Mouse (Mus musculus) midbrain, embryonic 10.5 days (tissue): ENCODE measurements around the gene Nfib. TPM values are rescaled to one million over a fixed set of nuclear protein-coding genes. Genes with fewer than 3 reads are reported as not detected.

Experiments used
- DNase-seq: peaks from one replicate; pipeline ENCODE4 v3.0.0-alpha.2; 2017; ENCODE audit warnings: low spot score
- H3K27ac ChIP-seq: fragments of 300-500 bp; sonication (generic); replicated peaks from 2 replicates; pipeline ENCODE4 v1.5.1; 2016; ENCODE audit warnings: mild to moderate bottlenecking
- H3K27me3 ChIP-seq: fragments of 300-500 bp; sonication (generic); 2 replicates; pipeline ENCODE4 v1.6.1; 2016; ENCODE audit warnings: low read depth, mild to moderate bottlenecking; ENCODE audit not compliant: poor library complexity, severe bottlenecking
- H3K36me3 ChIP-seq: fragments of 300-500 bp; sonication (generic); 2 replicates; pipeline ENCODE4 v1.6.1; 2016; ENCODE audit warnings: mild to moderate bottlenecking, moderate library complexity
- H3K4me1 ChIP-seq: fragments of 300-500 bp; sonication (generic); 2 replicates; pipeline ENCODE4 v1.6.1; 2016
- H3K4me3 ChIP-seq: fragments of 300-500 bp; sonication (generic); 2 replicates; pipeline ENCODE4 v1.5.1; 2016; ENCODE audit warnings: mild to moderate bottlenecking, moderate library complexity
- H3K9me3 ChIP-seq: fragments of 300-500 bp; sonication (generic); replicated peaks from 2 replicates; pipeline ENCODE4 v1.6.1; 2016; ENCODE audit warnings: mild to moderate bottlenecking
- WGBS: fragments of 180-500 bp; shearing (Covaris S2); methylation state at CpG from one replicate; pipeline ENCODE4 v1.1.7; 2016; 5-methylcytosine and 5-hydroxymethylcytosine counted together
- polyA plus RNA-seq: library from polyadenylated mRNA; unstranded; fragments of >200 nt; fragmentation: Nextera tagmentation; extraction: Ambion mirVana; gene quantifications from 2 replicates; pipeline ENCODE4 v1.2.1, GENCODE M21; 2016

Nfib gene
- polyA plus RNA-seq, 1 experiment from 2014 or later = 9.8 TPM

DNA sequence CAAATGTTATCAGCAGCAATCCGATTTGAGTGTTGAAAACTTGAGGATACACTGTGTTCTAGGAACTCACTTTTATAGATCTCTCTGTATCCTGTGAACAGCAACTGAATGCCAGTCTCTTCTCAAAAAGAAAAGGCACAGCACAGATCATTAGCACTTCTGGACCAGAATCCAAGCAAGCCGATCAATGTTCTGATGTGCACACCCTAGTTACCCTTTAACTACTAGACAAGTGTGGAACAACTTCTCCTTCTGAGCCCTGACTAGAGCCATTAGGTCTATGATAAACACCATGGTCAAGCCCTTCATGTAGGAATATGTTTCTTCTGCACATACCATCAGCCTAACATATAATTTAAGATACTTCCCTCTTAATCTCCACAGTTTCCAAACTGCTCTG lies 219.6 kb downstream of the Nfib start:
- Histone ChIP-seq H3K27ac (no peak overlapping the region), H3K4me1 (peaks cover 14% of the 10 kb centered on the region), H3K36me3 (peaks cover 18% of the 10 kb centered on the region), H3K4me3 (no peak overlapping the region), H3K27me3 (no peaks in the 10 kb centered on the region), H3K9me3 (0 out of 2 replicates have a peak, but pooled peaks cover 3% of the 10 kb centered on the region)
- DNase-seq = no peak
- WGBS = 88% methylated on average over 2 of the region's 2 CpGs

DNA sequence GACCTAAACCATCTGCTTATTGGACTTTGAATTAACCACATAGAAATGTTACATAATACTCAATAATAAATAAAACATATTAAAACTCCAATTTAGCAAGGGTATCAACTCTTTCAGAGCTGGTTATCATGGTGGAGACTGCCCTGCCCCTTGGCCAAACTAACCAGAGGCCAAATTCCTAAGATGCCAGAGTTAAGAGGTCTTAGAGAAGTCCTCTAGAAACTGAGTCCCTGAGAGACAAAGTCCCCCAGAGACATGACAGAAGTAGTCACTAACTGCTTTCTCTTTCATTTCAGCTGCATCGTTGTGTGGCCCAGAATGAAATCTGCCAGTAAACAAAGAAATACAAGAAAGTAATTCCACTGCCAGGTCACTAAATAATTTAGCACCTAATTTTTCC lies 221.7 kb downstream of the Nfib start:
- H3K36me3 ChIP-seq = peaks cover 18% of the 10 kb centered on the region
- H3K4me1 ChIP-seq = peaks cover 4% of the 10 kb centered on the region; the same call in 1 of the 2 replicates
- 0 out of 2 replicates have a peak, but pooled peaks cover 3% of the 10 kb centered on the region for H3K9me3 ChIP-seq
- no peaks in the 10 kb centered on the region for H3K27me3 ChIP-seq
- no peak overlapping the region for H3K4me3 ChIP-seq
- no peak overlapping the region for H3K27ac ChIP-seq
- WGBS = 69% methylated on average over 1 of the region's 1 CpGs
- no peak for DNase-seq

DNA sequence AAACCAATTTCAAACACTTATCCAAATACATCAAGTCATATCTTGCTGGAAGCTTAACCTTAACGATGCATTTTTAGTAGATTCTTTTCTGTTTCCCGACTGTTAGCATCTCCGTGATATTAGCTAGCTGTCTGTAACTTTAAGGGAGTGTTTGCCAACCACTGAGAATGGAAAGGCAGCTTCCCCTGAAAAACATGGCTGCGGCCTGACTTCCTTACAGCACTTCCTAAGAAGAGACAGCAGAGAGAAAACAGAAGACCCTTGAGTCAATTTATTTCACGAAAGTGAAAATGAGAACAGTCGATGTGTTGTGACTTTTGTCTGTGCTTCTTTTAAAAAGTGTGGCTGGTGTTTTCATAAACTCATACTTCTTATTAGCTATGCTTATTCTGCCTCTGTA lies 222.3 kb downstream of the Nfib start:
- Histone ChIP-seq H3K4me1 (peaks cover 4% of the 10 kb centered on the region; the same call in 1 of the 2 replicates), H3K36me3 (peaks cover 18% of the 10 kb centered on the region), H3K9me3 (0 out of 2 replicates have a peak, but pooled peaks cover 3% of the 10 kb centered on the region), H3K27me3 (no peaks in the 10 kb centered on the region), H3K4me3 (no peak overlapping the region), H3K27ac (no peak overlapping the region)
- DNase-seq = no peak
- WGBS = 77% methylated on average over 6 of the region's 6 CpGs

DNA sequence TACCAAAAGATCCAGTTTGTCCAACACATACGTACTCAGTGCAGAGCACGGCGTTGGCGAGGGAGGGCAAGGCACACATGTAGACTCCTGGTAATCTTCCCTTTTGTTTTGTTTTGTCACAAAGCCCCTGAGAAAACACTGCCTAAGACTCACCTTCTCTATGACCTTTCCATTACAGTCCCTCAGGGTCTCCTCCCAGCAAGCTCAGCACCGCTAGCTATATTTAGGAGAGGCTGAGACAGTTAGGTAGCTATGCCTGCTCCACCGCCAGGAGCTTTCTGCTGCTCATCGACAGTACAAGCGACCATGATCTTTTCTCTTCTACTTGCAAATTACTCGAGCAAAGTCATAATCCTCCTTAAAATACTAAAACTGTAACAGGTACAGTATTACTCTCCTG lies 224.9 kb downstream of the Nfib start:
- 78% methylated on average over 9 of the region's 9 CpGs for WGBS

DNA sequence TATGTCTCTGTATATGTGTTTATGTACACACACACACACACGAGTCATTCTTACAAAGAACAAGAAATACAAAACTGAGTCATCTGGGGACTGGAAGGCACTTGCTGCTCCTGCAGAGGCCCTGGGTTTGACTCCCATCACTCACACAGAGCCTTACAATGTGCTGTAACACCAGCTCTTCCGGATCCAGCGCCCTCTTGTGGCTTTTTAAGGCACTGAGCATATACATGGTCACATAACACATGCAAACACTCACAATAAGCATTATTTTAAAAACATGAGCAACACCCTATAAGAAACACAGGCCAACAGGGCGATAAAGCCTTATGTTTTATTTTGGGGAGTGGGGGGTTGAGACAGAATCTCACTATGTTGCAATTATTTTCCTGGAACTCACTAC lies 226.2 kb downstream of the Nfib start:
- Histone ChIP-seq H3K27ac (no peak overlapping the region), H3K9me3 (no peaks in the 10 kb centered on the region), H3K4me1 (peaks cover 4% of the 10 kb centered on the region; the same call in 1 of the 2 replicates), H3K27me3 (no peaks in the 10 kb centered on the region), H3K36me3 (no peaks in the 10 kb centered on the region), H3K4me3 (no peak overlapping the region)
- 63% methylated on average over 4 of the region's 4 CpGs for WGBS
- DNase-seq = no peak

More for the DNA sequence above, 224.9 kb downstream of the Nfib start:
- Histone ChIP-seq H3K9me3 (no peaks in the 10 kb centered on the region), H3K27ac (no peak overlapping the region), H3K4me1 (peaks cover 4% of the 10 kb centered on the region; the same call in 1 of the 2 replicates), H3K36me3 (no peaks in the 10 kb centered on the region), H3K27me3 (no peaks in the 10 kb centered on the region), H3K4me3 (no peak overlapping the region)
- no peak for DNase-seq

DNA sequence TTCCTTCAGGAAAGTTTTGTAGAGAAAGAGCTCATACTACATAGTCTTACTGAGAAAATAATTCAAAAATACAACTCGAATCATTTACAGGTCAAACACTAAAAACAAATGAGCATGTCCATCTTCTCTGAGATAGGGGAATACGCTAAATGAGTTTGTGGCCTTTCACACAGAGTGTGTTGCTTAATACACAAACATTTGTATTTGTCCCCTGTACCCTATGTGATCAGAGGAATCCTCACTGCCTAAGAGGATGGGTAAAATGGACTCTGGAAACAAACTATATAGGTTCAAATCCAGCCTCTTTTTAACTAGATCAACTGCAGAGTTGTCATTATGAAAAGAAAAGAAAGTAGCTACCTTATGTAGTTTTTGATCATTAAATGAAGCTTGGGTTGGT lies 227.8 kb downstream of the Nfib start:
- H3K9me3 ChIP-seq = no peaks in the 10 kb centered on the region
- no peaks in the 10 kb centered on the region for H3K27me3 ChIP-seq
- no peaks in the 10 kb centered on the region for H3K4me1 ChIP-seq
- H3K36me3 ChIP-seq = no peaks in the 10 kb centered on the region
- H3K27ac ChIP-seq = no peak overlapping the region
- no peak overlapping the region for H3K4me3 ChIP-seq
- 88% methylated on average over 2 of the region's 2 CpGs for WGBS
- no peak for DNase-seq

DNA sequence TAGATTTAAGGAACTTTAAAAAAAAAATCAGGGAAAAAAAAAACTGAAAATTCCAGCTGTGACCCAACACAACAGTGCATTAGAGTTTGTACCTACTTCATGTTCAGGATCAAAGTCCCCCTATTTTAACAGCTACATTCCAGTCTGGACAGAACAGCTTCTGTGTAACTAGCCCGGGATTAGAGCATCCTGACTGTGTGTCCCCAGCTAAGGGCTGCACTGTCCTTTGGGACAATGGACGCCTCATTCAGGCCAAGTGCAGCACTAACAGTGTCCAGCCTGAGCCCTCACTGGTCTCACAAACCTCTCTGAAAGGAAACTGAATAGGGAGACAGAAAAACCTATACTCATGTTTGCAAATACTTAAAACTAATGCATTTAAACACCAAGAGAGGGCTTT lies 229.1 kb downstream of the Nfib start:
- WGBS = 48% methylated on average over 2 of the region's 2 CpGs
- Histone ChIP-seq H3K27me3 (no peaks in the 10 kb centered on the region), H3K4me1 (no peaks in the 10 kb centered on the region), H3K27ac (no peak overlapping the region), H3K4me3 (no peak overlapping the region), H3K36me3 (no peaks in the 10 kb centered on the region), H3K9me3 (no peaks in the 10 kb centered on the region)
- DNase-seq = no peak

DNA sequence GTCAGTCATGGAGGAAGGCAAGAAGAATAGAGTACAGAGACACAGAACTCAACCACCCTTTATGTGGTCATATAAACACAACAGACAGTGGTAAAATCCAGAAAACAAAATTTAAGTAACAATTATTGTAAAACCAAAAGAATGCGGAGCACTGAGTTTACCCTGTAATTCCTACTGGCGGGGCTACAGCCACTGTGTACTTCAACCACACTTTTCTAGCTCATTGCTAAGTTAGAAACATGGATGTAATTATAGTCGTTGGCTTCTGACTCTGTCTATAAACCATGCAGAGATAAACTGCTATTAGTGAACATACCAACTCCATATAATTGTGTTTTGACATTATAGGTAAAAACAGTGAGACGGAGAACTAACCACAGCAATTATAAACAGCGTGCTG lies 231.2 kb downstream of the Nfib start:
- Histone ChIP-seq H3K27me3 (no peaks in the 10 kb centered on the region), H3K36me3 (no peaks in the 10 kb centered on the region), H3K27ac (no peak overlapping the region), H3K4me3 (no peak overlapping the region), H3K4me1 (no peaks in the 10 kb centered on the region), H3K9me3 (no peaks in the 10 kb centered on the region)
- 91% methylated on average over 5 of the region's 5 CpGs for WGBS
- DNase-seq = no peak

DNA sequence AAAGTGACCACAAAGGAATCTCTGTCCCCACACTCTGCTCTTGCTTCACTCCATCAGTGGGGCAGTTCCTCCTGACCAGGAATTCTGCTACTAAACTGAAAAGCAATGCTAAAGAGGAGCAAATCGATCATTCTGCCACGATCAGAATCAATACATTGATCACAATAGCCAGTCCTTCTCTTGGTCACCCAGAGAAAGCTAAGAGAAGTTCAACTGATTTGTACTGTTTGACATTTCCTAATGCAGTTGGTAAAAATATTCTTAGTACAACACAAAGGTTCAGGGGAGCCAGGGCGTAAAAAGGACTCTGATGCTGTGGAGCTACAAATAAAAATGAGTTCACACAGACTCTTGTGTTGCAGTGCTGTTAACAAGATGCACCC lies 234.6 kb downstream of the Nfib start:
- Histone ChIP-seq H3K27ac (no peak overlapping the region), H3K4me3 (no peak overlapping the region), H3K36me3 (no peaks in the 10 kb centered on the region), H3K27me3 (no peaks in the 10 kb centered on the region), H3K9me3 (no peaks in the 10 kb centered on the region), H3K4me1 (peaks cover 8% of the 10 kb centered on the region)
- no peak for DNase-seq
- 90% methylated on average over 3 of the region's 3 CpGs for WGBS

DNA sequence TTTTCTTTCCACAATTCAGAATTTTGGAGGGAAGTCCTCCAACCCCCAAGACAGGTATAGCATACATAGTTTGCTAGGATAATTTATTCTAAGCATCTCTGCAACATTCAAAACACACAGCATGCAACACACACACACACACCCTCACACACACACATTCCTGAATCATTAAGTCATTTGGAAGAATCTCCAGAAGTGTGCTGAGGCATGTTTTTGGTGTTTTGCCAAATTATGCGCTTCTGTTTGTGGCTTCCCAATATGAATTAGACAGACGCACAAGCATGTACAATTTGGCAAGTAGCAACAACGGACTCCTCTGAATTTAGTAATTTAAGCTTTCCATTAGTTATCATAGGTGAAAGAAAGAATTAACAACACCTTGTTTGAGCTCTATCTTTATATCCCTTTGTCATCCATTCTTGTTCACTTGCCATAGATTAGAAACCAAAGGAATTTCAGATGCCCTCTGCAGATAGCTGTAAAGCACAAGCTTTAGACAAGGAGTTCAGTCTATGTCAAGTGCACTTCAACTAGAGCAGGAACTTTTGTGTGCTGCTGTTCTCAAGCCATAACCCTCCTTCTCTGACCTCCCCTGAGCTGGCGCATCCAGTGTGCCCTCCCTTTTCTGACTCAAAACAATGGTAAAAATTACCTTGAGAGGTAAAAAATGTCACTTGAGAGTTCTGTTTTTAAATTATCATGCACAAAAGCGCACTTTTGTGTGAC lies 235.2 kb downstream of the Nfib start:
- peaks cover 13% of the 10 kb centered on the region for H3K4me1 ChIP-seq
- WGBS = 93% methylated on average over 5 of the region's 5 CpGs
- no peaks in the 10 kb centered on the region for H3K27me3 ChIP-seq
- DNase-seq = no peak
- H3K9me3 ChIP-seq = no peaks in the 10 kb centered on the region
- H3K4me3 ChIP-seq = no peak overlapping the region
- no peaks in the 10 kb centered on the region for H3K36me3 ChIP-seq
- H3K27ac ChIP-seq = no peak overlapping the region

DNA sequence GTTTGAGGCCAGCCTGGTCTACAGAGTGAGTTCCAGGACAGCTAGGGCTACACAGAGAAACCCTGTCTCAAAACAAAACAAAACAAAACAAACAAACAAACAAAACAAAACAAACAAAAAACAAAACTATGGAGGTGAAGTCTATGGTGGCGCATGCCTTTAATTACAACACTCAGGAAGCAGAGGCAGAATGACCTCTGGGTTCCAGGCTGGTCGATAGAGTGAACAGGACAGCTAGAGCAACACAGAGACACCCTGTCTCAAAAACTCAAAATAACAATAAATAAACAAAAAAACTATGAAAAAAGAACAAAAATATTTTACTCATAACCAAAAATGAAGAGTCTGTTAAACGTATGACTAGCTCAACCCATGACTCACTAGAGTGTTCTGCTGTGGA lies 236.6 kb downstream of the Nfib start:
- no peak overlapping the region for H3K4me3 ChIP-seq
- 84% methylated on average over 3 of the region's 3 CpGs for WGBS
- H3K4me1 ChIP-seq = peaks cover 22% of the 10 kb centered on the region
- no peaks in the 10 kb centered on the region for H3K36me3 ChIP-seq
- no peak overlapping the region for H3K27ac ChIP-seq
- no peaks in the 10 kb centered on the region for H3K27me3 ChIP-seq
- no peaks in the 10 kb centered on the region for H3K9me3 ChIP-seq
- no peak for DNase-seq

DNA sequence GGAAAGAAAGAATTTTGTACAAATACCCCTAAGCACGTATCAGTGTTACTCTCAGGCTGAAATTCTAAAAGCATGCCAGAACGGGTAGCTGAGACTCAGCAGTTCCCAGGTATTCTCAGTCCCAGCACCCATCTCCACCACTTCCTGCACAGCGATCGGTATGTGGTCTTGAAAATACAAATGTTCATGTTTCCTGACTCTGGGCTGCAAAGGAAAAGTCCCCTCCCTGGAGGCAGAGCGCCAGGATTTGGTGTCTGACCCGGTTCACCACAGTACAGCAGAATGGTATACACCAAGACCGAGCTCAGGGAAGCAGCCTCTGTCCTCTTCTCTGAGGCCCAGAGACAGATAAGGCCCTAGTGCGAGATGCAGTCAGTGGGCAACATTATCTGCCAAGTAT lies 238.8 kb downstream of the Nfib start:
- DNase-seq = no peak
- Histone ChIP-seq H3K27ac (no peak overlapping the region), H3K9me3 (no peaks in the 10 kb centered on the region), H3K4me3 (no peak overlapping the region), H3K27me3 (no peaks in the 10 kb centered on the region), H3K36me3 (no peaks in the 10 kb centered on the region), H3K4me1 (peaks cover 26% of the 10 kb centered on the region)
- WGBS = 78% methylated on average over 8 of the region's 8 CpGs

DNA sequence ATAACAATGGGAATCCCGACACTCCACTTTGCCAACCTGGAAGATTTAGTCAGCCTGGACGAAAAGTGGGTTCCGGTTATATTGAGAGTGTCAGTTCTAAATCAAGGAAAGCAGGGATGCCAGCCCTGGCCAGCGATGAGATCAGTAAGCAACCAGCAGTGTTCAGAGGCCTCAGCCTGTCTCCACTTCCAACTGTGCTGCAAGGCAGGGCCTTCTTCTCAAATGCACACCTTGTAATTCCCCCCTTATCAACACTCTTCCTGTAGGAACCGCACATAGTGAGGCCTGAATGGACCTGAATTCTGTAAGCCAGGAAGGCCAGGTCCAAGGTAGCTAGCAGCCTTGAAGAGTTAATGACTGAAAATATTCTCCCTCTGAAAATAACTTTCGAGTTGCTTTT lies 239.4 kb downstream of the Nfib start:
- no peaks in the 10 kb centered on the region for H3K9me3 ChIP-seq
- no peak for DNase-seq
- H3K4me3 ChIP-seq = no peak overlapping the region
- no peaks in the 10 kb centered on the region for H3K27me3 ChIP-seq
- 72% methylated on average over 6 of the region's 6 CpGs for WGBS
- no peak overlapping the region for H3K27ac ChIP-seq
- H3K36me3 ChIP-seq = no peaks in the 10 kb centered on the region
- peaks cover 26% of the 10 kb centered on the region for H3K4me1 ChIP-seq
